Mouse (Mus musculus): ENCODE data around the gene Trim17.
"Not testable (repeated sequence)": the region's sequence is repeated elsewhere in the genome, so short reads cannot be mapped to it uniquely, and the experiment has no call there.

Trim17 gene

DNA sequence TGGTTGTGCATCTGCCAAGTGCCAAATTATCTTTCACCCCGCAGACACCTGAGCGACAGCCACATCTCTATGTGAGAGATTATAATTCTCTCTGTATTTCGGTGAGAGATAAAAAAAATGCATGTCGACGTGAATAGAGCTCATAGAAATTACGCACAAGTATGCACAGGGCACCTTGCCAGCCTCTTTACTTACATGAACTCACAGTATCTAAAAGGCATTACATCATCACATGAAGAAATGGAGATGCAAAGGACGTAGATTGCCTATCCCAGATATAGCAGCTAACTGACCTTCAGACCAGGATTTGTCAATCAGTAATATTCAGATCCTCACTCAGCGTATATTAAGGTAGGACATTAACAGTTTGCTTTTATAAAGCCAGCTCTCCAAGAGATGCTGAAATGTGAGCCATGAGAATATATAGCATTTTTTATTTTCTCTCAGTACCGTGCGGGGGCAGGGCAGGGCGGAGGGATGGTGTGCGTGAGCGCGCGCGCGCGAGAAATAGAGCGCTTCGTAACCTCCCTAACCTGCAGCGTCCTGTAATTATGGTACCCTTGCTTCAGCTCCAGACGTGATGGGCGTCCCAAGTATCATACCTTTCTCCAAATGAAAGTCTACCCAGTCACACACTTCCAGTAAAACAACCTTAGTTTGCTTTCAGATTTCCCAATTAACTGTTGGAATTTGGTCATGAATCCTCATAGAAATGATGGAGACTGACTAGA, 6.5 kb upstream of the Trim17 start:
- in situ Hi-C loops (cut with MseI, MboI), result no loop called here

DNA sequence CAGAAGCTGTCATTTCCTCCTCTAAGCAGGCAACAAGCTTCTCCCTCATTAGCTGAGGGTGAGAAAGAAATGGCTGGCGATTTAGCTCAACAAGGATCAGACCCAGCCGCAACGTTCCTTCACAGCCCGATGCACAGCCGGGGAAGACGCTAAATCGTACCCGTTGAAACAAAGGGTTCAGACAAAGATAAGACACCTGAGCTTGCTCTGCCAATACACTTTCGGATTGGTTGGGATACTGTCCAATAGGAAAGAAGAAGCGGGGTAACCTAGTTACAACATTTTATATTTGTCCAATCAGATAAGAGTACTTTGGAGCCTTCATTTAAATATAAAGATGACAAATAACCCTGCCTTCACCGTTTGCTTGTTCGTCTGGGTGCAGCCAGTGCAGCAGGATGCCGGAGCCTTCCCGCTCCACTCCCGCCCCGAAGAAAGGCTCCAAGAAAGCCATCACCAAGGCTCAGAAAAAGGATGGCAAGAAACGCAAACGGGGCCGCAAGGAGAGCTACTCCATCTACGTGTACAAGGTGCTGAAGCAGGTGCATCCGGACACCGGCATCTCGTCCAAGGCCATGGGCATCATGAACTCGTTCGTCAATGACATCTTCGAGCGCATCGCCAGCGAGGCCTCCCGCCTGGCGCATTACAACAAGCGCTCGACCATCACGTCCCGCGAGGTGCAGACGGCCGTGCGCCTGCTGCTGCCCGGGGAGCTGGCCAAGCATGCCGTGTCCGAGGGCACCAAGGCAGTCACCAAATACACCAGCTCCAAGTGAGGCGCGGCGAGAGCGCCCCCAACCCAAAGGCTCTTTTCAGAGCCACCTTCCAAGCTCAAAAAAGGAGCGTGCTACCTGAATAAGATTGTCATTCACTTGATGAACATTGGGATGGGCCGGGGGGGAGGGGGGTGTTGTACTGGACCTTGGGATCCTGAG, 5.7 kb upstream of the Trim17 start, which contains the start of gene Hist3h2ba:
Gene Hist3h2ba (plus strand): TSS at position 379 of the 938 bp plus-strand sequence.
- in situ Hi-C loops (cut with MseI, MboI), result no loop called here

DNA sequence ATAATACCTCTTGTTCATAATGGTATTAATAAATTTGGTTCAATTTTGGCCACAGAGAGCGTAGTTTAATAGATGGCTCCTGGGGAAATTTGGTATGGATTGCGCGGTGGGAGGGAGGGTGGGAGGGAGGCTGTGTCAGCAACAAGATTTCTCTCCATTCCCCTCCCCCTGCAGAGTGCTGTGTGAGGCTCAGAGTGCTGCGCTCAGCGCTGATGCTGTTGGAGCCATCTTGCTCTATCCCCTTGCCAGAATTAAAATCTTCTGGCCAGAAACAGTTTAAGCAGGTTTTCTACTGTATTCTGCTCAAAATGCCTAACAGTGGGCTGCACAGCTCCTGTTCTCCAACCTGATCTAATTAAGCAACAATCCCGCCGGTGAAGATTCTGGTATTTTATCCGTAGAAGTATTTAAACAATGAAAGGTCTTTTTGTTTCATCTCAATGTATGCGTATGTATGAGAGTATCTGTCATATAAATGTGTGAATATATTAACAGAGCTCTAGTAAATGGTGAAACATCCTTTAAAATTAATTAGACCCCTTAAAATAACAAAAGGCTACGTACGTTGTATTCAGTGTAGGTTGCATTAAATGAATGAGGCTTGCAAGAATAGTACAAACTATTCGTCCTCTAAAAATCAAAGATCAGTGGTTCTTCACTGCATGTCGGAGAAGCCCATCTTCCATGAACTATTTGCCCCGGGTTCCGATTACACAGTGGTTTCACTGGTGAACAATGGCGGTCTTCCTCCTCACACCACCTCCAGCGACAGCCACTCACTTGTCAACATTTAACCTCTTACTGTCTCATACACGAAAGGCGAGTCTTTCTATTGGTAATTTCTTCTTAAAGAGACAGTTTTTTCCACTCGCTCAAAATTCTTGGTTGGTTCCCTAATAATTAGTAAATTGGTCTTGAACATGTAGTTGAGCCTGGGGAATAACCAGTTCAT, 4.7 kb upstream of the Trim17 start:
- in situ Hi-C loops (cut with MseI, MboI), result no loop called here

DNA sequence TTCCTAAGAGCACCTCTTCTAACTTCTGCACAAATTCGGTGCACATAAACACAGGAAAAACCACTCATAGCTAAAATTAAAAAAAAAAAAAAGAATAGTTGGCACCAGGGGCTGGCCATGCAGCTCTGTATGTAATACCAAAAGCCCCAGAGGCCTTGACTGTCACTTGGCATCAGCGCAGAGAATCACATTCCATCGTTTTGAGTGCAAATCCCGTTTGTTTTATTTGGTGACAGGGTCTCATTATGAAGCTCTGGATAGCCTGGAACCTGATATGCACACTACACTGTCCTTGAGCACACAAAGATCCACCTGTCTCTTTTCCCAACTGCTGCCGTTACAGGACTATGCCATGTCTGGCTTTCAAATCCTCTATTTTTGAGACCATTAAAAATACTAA, 3.3 kb upstream of the Trim17 start:
- in situ Hi-C loops (cut with MseI, MboI), result no loop called here

DNA sequence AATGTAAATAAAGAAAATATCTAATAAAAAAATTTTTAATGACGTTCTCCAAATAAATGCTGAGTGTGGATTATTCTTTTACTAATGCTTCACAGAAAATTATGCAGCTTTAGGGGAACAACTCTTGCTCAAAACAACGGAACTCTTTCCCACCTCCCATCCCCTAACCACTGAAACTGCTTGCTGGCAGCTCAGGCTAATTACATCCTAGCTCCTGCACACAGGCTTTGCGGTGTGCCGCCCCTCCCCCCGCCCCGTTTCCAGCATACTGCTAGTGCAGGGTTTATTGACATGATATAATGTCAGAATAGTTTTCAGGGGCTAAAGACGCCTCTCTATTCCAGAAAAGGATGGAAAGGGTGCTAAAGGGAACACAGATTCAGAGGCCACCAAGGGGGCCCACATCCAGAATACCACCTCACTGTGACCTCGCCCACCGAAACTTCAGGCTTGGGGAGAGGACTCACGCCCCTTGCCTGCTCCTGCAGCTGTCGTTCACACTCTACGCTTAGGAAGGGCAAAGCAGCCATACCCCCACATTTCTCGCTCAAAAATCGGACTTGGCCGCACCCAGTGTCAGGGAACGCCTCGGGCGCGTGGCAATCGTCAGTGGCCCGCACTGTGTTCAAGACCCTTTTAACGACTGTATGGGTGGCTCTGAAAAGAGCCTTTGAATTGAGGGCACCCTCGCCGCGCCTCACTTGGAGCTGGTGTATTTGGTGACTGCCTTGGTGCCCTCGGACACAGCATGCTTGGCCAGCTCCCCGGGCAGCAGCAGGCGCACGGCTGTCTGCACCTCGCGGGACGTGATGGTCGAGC, 925 bp upstream of the Trim17 start:
- in situ Hi-C loops (cut with MseI, MboI), result no loop called here

DNA sequence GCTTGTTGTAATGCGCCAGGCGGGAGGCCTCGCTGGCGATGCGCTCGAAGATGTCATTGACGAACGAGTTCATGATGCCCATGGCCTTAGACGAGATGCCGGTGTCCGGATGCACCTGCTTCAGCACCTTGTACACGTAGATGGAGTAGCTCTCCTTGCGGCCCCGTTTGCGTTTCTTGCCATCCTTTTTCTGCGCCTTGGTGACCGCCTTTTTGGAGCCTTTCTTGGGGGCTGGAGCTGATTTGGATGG, 390 bp upstream of the Trim17 start:
- in situ Hi-C loops (cut with MseI, MboI), result not testable (repeated sequence)

DNA sequence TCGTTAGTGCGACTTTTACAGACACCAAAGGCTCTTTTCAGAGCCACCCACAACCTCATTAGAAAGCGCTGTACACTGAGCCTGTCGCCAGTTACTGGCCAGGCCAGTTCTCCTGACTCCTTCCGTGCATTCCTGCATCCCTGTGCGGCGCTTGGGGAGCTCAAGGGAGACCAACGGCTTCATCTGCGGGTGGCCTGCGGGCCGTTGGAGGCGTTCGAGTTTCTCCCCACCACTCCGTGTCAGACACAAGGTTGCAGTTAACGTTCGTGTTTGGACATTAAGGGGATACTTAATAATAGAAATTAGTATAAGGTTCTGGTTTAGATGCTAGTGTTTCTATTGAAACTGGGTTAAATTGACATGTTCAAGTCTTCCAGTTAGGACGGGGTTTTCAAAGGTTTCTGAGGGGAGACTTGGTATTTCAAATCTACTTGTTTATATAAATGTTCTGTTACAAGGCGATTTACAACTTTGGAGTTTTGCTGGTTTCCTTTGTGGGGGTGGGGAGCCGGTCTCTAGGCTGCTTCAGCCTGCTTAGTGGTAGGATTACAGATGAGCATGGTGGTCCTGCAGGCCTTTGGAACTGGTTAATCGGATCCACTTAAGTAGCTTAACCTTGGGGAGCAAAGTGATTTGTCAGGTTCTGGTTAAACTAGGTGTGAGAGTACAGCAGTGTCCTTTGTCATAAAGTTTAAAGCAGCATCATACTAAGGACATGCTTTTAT, 820 bp downstream of the Trim17 start:
- in situ Hi-C loops (cut with MseI, MboI), result no loop called here

DNA sequence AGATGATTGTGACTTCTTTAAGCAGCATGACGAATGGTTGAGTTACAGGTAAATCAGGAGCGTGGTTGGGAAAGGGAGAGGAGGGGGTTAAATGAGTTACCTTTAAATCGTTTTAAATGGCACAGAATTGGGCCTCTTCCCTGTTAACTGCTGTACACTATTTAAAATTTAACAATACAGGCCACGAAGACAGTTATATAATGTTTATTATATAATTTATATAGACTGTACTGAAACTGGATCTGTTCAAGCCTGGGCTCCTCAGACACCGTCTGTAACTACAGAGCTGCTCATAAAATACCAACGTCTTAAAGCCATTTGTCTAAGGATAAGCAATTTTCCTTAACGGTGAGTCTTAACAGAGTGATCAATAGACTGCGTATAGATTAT, 1.4 kb downstream of the Trim17 start:
- in situ Hi-C loops (cut with MseI, MboI), result no loop called here

DNA sequence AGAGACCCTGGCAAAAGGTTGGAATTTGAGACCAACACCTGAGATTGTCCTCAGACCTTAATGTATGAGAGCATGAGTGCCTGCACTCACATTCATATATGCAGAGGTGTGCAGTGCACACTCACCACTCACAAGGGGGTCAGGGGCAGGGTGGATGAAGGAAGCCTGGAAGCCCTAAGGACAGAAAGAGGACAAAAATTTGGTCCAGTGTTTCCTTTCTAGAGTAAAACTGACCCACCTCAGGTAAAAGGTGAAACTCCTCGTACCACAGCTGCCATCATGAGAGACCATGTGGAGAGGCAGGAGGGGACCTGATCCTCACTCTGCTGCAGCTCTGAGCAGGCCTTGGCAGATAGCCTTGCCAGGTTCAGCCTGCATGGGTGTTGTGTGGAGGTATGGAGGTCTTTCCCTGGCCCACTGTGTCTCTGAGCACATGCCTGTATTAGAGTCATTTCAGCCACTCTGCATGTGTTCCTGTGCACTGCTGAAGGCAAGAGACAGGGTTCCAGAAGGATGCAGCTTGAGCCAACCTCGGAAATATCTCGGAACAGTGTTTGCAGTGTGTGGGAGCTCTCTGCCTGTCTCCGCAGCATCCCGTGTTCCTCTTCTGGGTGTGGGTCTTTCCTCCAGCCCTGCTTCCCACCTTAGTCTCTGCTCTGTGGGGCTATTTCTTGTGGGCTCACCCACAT, 2.9 kb downstream of the Trim17 start:
- in situ Hi-C loops (cut with MseI, MboI), result no loop called here

DNA sequence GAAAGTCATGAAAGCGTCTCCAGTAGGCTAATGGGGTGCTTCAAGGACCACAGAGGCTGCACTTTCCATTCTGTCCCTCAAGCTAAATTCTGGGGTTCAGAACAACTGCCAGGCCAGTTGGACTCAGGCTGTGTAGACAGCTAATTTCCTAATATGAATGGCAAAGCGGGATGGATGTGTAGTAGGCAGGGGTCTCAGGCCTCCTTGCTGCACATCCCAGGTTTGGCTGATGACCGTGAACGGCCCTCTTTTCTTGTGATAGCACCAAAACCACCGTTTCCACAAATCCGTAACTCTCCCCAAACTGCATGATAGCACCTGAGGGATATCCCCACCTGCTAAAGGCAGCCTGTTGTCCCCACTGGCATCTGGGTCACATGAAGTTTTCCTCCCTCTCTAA, 4.1 kb downstream of the Trim17 start:
- in situ Hi-C loops (cut with MseI, MboI), result no loop called here

DNA sequence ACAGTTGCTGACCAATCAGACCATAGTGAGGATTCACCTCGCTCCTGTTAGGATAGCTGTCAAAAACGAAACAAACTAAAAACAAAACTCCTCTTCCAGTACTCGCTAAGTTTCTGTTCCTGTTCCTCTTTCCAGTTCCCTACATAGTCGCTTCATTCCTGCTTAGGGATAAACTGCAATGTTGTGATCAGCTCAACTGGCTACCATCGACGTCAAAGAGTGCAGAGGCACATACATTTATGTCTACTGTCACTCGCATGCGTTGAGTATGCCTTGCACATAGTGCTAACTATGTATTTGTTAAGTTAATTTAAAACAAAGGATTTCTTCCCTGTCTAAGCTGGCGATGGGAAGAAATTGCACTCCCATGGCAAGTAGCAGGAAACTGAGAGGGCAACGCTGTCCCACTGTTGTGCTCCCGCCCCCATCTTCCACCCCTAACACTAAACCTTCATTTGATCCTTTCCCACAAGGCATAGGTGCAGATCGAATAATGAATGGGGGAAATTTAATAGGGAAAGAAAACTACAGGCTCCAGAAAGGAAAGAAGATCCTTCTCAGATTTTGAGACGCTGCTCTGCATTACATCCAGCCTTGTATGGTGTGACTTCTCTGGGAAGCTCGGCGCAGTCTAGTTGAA, 4.8 kb downstream of the Trim17 start:
- in situ Hi-C loops (cut with MseI, MboI), result no loop called here

DNA sequence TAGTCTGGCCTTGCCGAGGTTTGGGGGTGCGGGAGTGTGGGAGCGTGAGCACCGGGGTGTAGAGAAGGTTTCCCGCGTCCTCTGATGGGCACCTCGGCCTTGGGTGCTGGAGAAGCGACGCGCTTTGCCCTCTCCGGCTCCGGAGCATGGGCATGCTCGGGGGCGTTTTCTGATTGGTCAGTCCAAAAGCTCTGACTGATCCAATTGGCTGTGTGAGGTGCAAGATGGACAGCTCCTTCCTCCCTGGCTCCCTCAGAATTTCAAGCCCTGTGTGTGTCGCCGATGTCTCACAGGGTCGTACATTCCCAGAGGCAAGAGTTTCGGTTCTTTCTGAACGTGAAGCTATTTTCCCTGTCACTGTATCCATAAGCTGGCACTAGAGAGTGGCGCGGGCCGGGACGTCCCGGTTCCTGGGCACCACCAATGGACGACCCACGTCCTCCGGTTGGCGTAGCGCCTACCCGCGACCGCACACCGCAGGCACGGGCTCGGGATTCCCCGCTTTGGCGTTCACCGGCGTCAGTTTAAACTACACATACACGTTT, 5.5 kb downstream of the Trim17 start:
- in situ Hi-C loops (cut with MseI, MboI), result no loop called here

DNA sequence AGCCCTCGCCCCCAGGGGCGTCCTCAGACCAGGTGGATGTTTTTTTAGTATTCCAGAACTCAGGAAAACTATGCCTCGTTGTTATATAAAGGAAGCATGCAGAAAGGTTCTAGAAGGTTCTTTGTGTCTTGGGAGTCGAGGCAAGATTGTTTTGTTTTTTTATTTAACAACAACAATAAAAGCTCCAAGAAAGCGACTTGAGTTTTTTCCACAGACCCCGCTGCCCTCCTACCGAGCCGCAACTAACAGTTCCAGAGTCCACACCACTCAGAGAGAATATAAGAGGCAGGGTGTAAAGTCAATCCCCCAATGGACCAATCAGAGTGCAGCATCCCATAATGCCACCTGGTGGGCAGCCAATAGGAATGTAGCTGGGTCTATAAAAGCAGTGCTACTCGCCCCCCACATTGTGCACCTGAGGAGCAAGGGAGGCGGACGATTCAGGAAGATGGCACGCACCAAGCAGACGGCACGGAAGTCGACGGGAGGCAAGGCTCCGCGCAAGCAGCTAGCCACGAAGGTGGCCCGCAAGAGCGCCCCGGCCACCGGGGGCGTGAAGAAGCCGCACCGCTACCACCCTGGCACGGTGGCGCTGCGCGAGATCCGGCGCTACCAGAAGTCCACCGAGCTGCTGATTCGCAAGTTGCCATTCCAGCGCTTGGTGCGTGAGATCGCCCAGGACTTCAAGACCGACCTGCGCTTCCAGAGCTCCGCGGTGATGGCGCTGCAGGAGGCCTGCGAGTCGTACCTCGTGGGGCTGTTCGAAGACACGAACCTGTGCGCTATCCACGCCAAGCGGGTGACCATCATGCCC, 7.1 kb downstream of the Trim17 start:
- in situ Hi-C loops (cut with MseI, MboI), result no loop called here

DNA sequence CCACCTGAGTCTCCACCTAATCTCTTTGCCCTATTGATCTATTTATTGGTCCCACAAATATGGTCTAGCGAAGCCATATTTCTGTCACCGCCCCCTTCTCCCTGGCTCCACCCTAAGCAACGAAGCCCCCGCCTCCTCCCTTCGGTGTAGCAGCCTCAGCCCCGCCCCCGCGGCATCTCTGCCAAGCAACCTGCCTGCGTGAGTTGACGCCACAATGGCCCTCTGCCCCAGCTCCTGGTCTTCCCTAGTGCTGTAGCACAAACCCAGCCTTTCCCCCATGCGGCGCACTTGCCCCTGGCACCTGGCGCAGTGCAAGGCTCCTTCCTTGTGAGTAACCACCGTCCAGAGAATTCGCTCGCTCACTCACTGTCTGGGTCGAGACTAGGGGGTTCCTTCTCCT, 9.1 kb downstream of the Trim17 start:
- in situ Hi-C loops (cut with MseI, MboI), result no loop called here

DNA sequence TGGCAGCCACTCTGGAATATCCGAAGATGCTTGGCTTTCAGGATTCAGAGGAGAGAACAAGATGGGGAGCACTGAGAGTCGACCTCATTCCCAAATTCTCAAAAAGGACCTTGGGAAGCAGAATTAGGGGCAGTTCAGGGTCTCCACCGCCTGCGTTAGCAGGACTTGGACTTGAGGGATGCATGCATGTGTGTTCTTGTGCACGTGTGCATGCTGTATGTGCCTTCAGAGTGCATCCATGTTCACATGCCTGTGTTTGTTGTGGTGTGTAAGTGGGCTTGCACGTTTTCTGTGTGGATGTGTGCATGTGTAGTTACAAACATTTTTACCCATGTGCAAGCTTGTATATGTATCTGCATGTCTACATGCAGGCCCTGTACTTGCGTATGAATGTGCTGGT, 9.7 kb downstream of the Trim17 start:
- in situ Hi-C loops (cut with MseI, MboI), result no loop called here

DNA sequence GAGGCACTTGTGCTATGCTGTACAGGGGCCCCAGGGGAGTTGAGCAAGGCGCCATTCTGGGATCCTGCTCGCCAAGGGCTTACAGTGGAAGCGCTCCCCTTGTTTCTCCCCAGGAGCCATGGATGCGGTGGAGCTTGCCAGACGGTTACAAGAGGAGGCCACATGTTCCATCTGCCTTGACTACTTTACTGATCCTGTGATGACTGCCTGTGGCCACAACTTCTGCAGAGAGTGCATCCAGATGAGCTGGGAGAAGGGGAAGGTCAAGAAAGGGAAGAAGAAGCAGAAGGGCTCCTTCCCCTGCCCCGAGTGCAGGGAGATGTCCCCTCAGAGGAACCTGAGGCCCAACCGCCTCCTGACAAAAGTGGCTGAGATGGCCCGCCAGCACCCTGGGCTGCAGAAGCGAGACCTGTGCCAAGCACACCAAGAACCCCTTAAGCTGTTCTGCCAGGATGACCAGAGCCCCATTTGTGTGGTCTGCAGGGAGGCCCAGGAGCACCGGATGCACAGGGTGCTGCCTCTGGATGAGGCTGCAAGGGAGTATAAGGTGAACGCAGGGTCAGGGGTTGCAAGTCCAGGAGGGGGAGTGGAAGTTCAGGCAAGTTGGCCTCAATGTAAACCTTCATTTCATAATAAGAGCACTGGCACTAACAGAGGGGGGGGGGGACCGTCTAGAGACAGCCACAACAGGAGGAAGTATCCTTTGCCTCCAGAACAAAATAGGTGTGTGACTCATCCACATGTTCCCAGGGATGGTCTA, 10.7 kb downstream of the Trim17 start:
- in situ Hi-C loops (cut with MseI, MboI), result no loop called here

DNA sequence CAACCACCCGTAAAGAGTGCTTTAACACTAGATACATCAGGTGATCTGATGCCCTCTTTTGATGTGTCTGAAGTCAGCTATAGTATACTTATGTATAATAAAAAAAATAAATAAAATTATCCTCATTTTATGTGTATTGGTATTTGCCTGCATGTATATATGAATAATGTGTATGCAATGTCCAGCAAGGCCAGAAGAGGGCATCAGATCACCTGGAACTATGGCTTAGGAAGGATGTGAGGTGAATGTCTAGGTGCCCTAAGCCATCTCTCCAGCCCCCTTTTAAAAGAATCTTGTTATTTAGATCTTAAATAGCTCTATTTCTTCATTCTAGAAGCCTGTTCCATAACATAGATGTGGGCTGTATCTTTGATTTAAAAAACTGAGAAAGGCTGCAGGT, 12.9 kb downstream of the Trim17 start:
- in situ Hi-C loops (cut with MseI, MboI), result no loop called here

DNA sequence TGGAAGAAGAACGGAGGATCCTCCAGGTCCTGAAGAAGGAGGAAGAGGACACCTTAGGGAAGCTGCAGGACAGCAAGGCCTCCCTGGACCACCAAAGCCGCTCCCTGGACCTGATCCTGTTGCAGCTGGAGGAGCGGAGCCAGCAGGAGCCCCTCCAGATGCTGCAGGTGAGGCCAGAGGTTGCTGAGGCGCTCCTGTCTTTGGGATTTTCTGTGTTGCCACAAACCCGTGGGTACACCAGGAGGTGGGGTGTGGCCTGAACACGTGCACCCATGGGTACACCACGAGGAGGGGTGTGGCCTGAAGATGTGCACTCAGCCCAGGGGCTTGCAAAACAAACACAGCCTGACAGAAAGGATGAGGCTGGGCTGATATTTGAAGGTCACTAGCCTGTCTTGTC, 14.1 kb downstream of the Trim17 start:
- in situ Hi-C loops (cut with MseI, MboI), result no loop called here
